Mouse (Mus musculus) stomach, embryonic 15.5 days (tissue): Measurements from ENCODE around the gene Maff. TPM values are rescaled to one million over a fixed set of nuclear protein-coding genes. Genes with fewer than 3 reads are reported as not detected.

ENCODE experiments used
- ATAC-seq: fragments of 200-750 bp; cut with Nextera tagmentation; 2 replicates; pipeline ENCODE4 v1.8.0; 2017; ENCODE audit warnings: low read depth, moderate number of reproducible peaks, moderate TSS enrichment; ENCODE audit not compliant: insufficient read depth, low FRiP score
- H3K27ac ChIP-seq: fragments of 300-500 bp; sonication (generic); 2 replicates; pipeline ENCODE4 v1.5.1; 2015; ENCODE audit warnings: mild to moderate bottlenecking, inconsistent platforms
- H3K27me3 ChIP-seq: fragments of 300-500 bp; sonication (generic); replicated peaks from 2 replicates; pipeline ENCODE4 v1.6.1; 2015; ENCODE audit warnings: inconsistent platforms
- H3K36me3 ChIP-seq: fragments of 300-500 bp; sonication (generic); 2 replicates; pipeline ENCODE4 v1.6.1; 2015; ENCODE audit warnings: inconsistent platforms
- H3K4me1 ChIP-seq: fragments of 300-500 bp; sonication (generic); 2 replicates; pipeline ENCODE4 v1.6.1; 2015; ENCODE audit warnings: inconsistent platforms
- H3K4me2 ChIP-seq: fragments of 300-500 bp; sonication (generic); 2 replicates; pipeline ENCODE4 v1.6.1; 2015; ENCODE audit warnings: mild to moderate bottlenecking, inconsistent platforms
- H3K4me3 ChIP-seq: fragments of 300-500 bp; sonication (generic); replicated peaks from 2 replicates; pipeline ENCODE4 v1.5.1; 2015; ENCODE audit warnings: inconsistent platforms
- H3K9ac ChIP-seq: fragments of 300-500 bp; sonication (generic); 2 replicates; pipeline ENCODE4 v1.6.1; 2015; ENCODE audit warnings: inconsistent platforms
- H3K9me3 ChIP-seq: fragments of 300-500 bp; sonication (generic); 2 replicates; pipeline ENCODE4 v1.6.1; 2016; ENCODE audit warnings: inconsistent platforms
- WGBS: fragments of 180-500 bp; shearing (Covaris S2); methylation state at CpG from one replicate; pipeline ENCODE4 v1.1.7; 2015; 5-methylcytosine and 5-hydroxymethylcytosine counted together
- polyA plus RNA-seq: library from polyadenylated mRNA; unstranded; fragments of >200 nt; fragmentation: Nextera tagmentation; extraction: Ambion mirVana; gene quantifications from 2 replicates; pipeline ENCODE4 v1.2.1, GENCODE M21; 2015

Maff gene
- polyA plus RNA-seq, 1 experiment from 2014 or later: 6.6 TPM

GRCm38 (mm10) chr15:79368861-79369440 is 22.5 kb downstream of the Maff start:
- peak overlapping the region; percentile 35 for H3K4me2 ChIP-seq
- peak overlapping the region; percentile 93 for H3K27ac ChIP-seq
- no peak overlapping the region for H3K9ac ChIP-seq
- peak; percentile 29; the same call in 1 of the 2 replicates for ATAC-seq
- H3K4me1 ChIP-seq: peaks cover 36% of the 10 kb centered on the region
- no peaks in the 10 kb centered on the region for H3K27me3 ChIP-seq
- no peaks in the 10 kb centered on the region for H3K9me3 ChIP-seq
- WGBS: 57% methylated on average over 8 of the region's 8 CpGs
- peaks cover 22% of the 10 kb centered on the region for H3K36me3 ChIP-seq
- no peak overlapping the region for H3K4me3 ChIP-seq

- ATAC-seq: no peak
Measured at GRCm38 (mm10) chr15:79369452-79370280, 23.2 kb downstream of the Maff start.

GRCm38 (mm10) chr15:79370281-79370843 is 23.9 kb downstream of the Maff start:
- 82% methylated on average over 7 of the region's 7 CpGs for WGBS
- Histone ChIP-seq H3K4me3 (no peak overlapping the region), H3K9ac (no peak overlapping the region), H3K4me1 (peaks cover 44% of the 10 kb centered on the region), H3K4me2 (no peak overlapping the region), H3K27ac (peak overlapping the region; percentile 93), H3K9me3 (no peaks in the 10 kb centered on the region), H3K36me3 (peaks cover 17% of the 10 kb centered on the region), H3K27me3 (no peaks in the 10 kb centered on the region)
- no peak for ATAC-seq

More at GRCm38 (mm10) chr15:79369452-79370280, 23.2 kb downstream of the Maff start:
- Histone ChIP-seq H3K27ac (peak overlapping the region; percentile 93), H3K4me3 (no peak overlapping the region), H3K9ac (no peak overlapping the region), H3K4me1 (peaks cover 39% of the 10 kb centered on the region), H3K9me3 (no peaks in the 10 kb centered on the region), H3K27me3 (no peaks in the 10 kb centered on the region), H3K4me2 (peak overlapping the region; percentile 23; the same call in 1 of the 2 replicates), H3K36me3 (peaks cover 19% of the 10 kb centered on the region)
- WGBS: 59% methylated on average over 15 of the region's 15 CpGs

GRCm38 (mm10) chr15:79374760-79375159 is 28.3 kb downstream of the Maff start:
- H3K36me3 ChIP-seq: peaks cover 26% of the 10 kb centered on the region
- no peak for ATAC-seq
- H3K4me3 ChIP-seq: no peak overlapping the region
- H3K4me2 ChIP-seq: no peak overlapping the region
- no peak overlapping the region for H3K9ac ChIP-seq
- peaks cover 22% of the 10 kb centered on the region for H3K4me1 ChIP-seq
- 53% methylated on average over 3 of the region's 3 CpGs for WGBS
- H3K27ac ChIP-seq: peak overlapping the region; percentile 51
- no peaks in the 10 kb centered on the region for H3K27me3 ChIP-seq
- H3K9me3 ChIP-seq: no peaks in the 10 kb centered on the region

GRCm38 (mm10) chr15:79377681-79378080 is 31.3 kb downstream of the Maff start:
- Histone ChIP-seq H3K27me3 (no peaks in the 10 kb centered on the region), H3K36me3 (peaks cover 22% of the 10 kb centered on the region), H3K9me3 (no peaks in the 10 kb centered on the region), H3K4me3 (no peak overlapping the region), H3K27ac (no peak overlapping the region), H3K4me1 (peaks cover 15% of the 10 kb centered on the region; the same call in 1 of the 2 replicates), H3K9ac (no peak overlapping the region), H3K4me2 (no peak overlapping the region)
- ATAC-seq: no peak
- 69% methylated on average over 6 of the region's 6 CpGs for WGBS

GRCm38 (mm10) chr15:79378608-79379007 is 32.2 kb downstream of the Maff start:
- no peaks in the 10 kb centered on the region for H3K9me3 ChIP-seq
- H3K4me2 ChIP-seq: no peak overlapping the region
- no peak overlapping the region for H3K9ac ChIP-seq
- H3K27me3 ChIP-seq: no peaks in the 10 kb centered on the region
- no peak overlapping the region for H3K27ac ChIP-seq
- WGBS: 93% methylated on average over 10 of the region's 10 CpGs
- H3K36me3 ChIP-seq: peaks cover 22% of the 10 kb centered on the region
- H3K4me1 ChIP-seq: peaks cover 15% of the 10 kb centered on the region; the same call in 1 of the 2 replicates
- no peak overlapping the region for H3K4me3 ChIP-seq
- no peak for ATAC-seq

GRCm38 (mm10) chr15:79379658-79380057 is 33.2 kb downstream of the Maff start:
- no peak for ATAC-seq
- H3K27ac ChIP-seq: no peak overlapping the region
- H3K9me3 ChIP-seq: no peaks in the 10 kb centered on the region
- H3K27me3 ChIP-seq: no peaks in the 10 kb centered on the region
- WGBS: 89% methylated on average over 7 of the region's 7 CpGs
- peaks cover 12% of the 10 kb centered on the region; the same call in 1 of the 2 replicates for H3K4me1 ChIP-seq
- H3K4me2 ChIP-seq: no peak overlapping the region
- H3K4me3 ChIP-seq: no peak overlapping the region
- peaks cover 19% of the 10 kb centered on the region for H3K36me3 ChIP-seq
- no peak overlapping the region for H3K9ac ChIP-seq

GRCm38 (mm10) chr15:79380468-79381444 is 34.3 kb downstream of the Maff start:
- 0 out of 2 replicates have a peak overlapping the region, but pooled peaks have one; percentile 7 for H3K27ac ChIP-seq
- peaks cover 19% of the 10 kb centered on the region for H3K36me3 ChIP-seq
- H3K4me2 ChIP-seq: no peak overlapping the region
- H3K27me3 ChIP-seq: no peaks in the 10 kb centered on the region
- no peaks in the 10 kb centered on the region for H3K9me3 ChIP-seq
- ATAC-seq: peak; percentile 68
- H3K4me3 ChIP-seq: no peak overlapping the region
- H3K9ac ChIP-seq: no peak overlapping the region
- H3K4me1 ChIP-seq: peaks cover 7% of the 10 kb centered on the region; the same call in 1 of the 2 replicates
- 48% methylated on average over 22 of the region's 23 CpGs for WGBS

GRCm38 (mm10) chr15:79381644-79382043 is 35.2 kb downstream of the Maff start:
- Histone ChIP-seq H3K9ac (no peak overlapping the region), H3K9me3 (no peaks in the 10 kb centered on the region), H3K4me1 (peaks cover 7% of the 10 kb centered on the region; the same call in 1 of the 2 replicates), H3K36me3 (peaks cover 14% of the 10 kb centered on the region; the same call in 1 of the 2 replicates), H3K27me3 (no peaks in the 10 kb centered on the region), H3K4me3 (no peak overlapping the region), H3K4me2 (no peak overlapping the region), H3K27ac (no peak overlapping the region)
- WGBS: 84% methylated on average over 9 of the region's 9 CpGs
- no peak for ATAC-seq

GRCm38 (mm10) chr15:79387081-79387480 is 40.7 kb downstream of the Maff start:
- H3K27ac ChIP-seq: no peak overlapping the region
- H3K4me3 ChIP-seq: no peak overlapping the region
- H3K9me3 ChIP-seq: no peaks in the 10 kb centered on the region
- H3K4me1 ChIP-seq: peaks cover 49% of the 10 kb centered on the region
- H3K27me3 ChIP-seq: no peaks in the 10 kb centered on the region
- no peak overlapping the region for H3K4me2 ChIP-seq
- ATAC-seq: no peak
- H3K9ac ChIP-seq: no peak overlapping the region
- WGBS: 74% methylated on average over 6 of the region's 6 CpGs
- no peaks in the 10 kb centered on the region for H3K36me3 ChIP-seq

GRCm38 (mm10) chr15:79387611-79388010 is 41.2 kb downstream of the Maff start:
- peak overlapping the region; percentile 69; the same call in 1 of the 2 replicates for H3K27ac ChIP-seq
- WGBS: 83% methylated on average over 7 of the region's 7 CpGs
- no peak for ATAC-seq

More at GRCm38 (mm10) chr15:79387611-79388010, 41.2 kb downstream of the Maff start:
- Histone ChIP-seq H3K4me2 (no peak overlapping the region), H3K9me3 (no peaks in the 10 kb centered on the region), H3K4me1 (peaks cover 54% of the 10 kb centered on the region), H3K27me3 (no peaks in the 10 kb centered on the region), H3K4me3 (no peak overlapping the region), H3K36me3 (no peaks in the 10 kb centered on the region), H3K9ac (no peak overlapping the region)
